Mouse (Mus musculus) lung, postnatal 25 days (tissue): Measurements from ENCODE around the gene Dmrtb1.

ENCODE experiments used
- DNase-seq: peaks from one replicate; pipeline ENCODE4 v3.0.0; 2022; ENCODE audit warnings: low spot score

Dmrtb1 gene

GRCm38 (mm10) chr4:107684130-107684529 lies at the start of gene Dmrtb1:
Gene Dmrtb1, minus strand, starts transcription at chr4:107684230.
- DNase-seq, result no peak

- no peak for DNase-seq
Observed at GRCm38 (mm10) chr4:107733603-107734002, 49.6 kb upstream of the Dmrtb1 start.

GRCm38 (mm10) chr4:107732624-107733023 lies 48.6 kb upstream of the Dmrtb1 start:
- DNase-seq, result no peak

GRCm38 (mm10) chr4:107732182-107732581 lies 48.2 kb upstream of the Dmrtb1 start:
- no peak for DNase-seq

GRCm38 (mm10) chr4:107731088-107731465 lies 47.0 kb upstream of the Dmrtb1 start:
- DNase-seq, result no peak

GRCm38 (mm10) chr4:107730391-107731087 lies 46.5 kb upstream of the Dmrtb1 start:
- DNase-seq, result no peak

- no peak for DNase-seq
Observed at GRCm38 (mm10) chr4:107725432-107725831, 41.4 kb upstream of the Dmrtb1 start.

- DNase-seq, result no peak
Observed at GRCm38 (mm10) chr4:107720043-107720830, 36.2 kb upstream of the Dmrtb1 start.

GRCm38 (mm10) chr4:107719161-107719560 lies 35.1 kb upstream of the Dmrtb1 start:
- DNase-seq, result no peak

GRCm38 (mm10) chr4:107718720-107719119 lies 34.7 kb upstream of the Dmrtb1 start:
- no peak for DNase-seq

GRCm38 (mm10) chr4:107717718-107718313 lies 33.8 kb upstream of the Dmrtb1 start:
- no peak for DNase-seq

- DNase-seq, result no peak
Observed at GRCm38 (mm10) chr4:107716754-107717299, 32.8 kb upstream of the Dmrtb1 start.

- DNase-seq, result no peak
Observed at GRCm38 (mm10) chr4:107706884-107707283, 22.9 kb upstream of the Dmrtb1 start.

- no peak for DNase-seq
Observed at GRCm38 (mm10) chr4:107704185-107704584, 20.2 kb upstream of the Dmrtb1 start.

- no peak for DNase-seq
Observed at GRCm38 (mm10) chr4:107701679-107702078, 17.6 kb upstream of the Dmrtb1 start.

GRCm38 (mm10) chr4:107701116-107701515 lies 17.1 kb upstream of the Dmrtb1 start:
- no peak for DNase-seq

GRCm38 (mm10) chr4:107699271-107699670 lies 15.2 kb upstream of the Dmrtb1 start:
- DNase-seq, result no peak

GRCm38 (mm10) chr4:107693816-107694215 lies 9.8 kb upstream of the Dmrtb1 start:
- DNase-seq, result no peak

GRCm38 (mm10) chr4:107688213-107688612 lies 4.2 kb upstream of the Dmrtb1 start:
- no peak for DNase-seq

- DNase-seq, result no peak
Observed at GRCm38 (mm10) chr4:107687127-107687526, 3.1 kb upstream of the Dmrtb1 start.

GRCm38 (mm10) chr4:107683006-107683756 lies 849 bp downstream of the Dmrtb1 start:
- DNase-seq, result no peak
